Mouse (Mus musculus): Measurements from ENCODE around the gene Twnk. TPM values are rescaled to one million over a fixed set of nuclear protein-coding genes. Genes with fewer than 3 reads are reported as not detected.

Twnk gene
- polyA plus RNA-seq (2016; fragmentation: Nextera tagmentation; extraction: Ambion mirVana), result 24.4 and 27.0 TPM in 2 replicates

- Histone ChIP-seq H3K27ac (peak within 1 kb of the TSS; percentile 88), H3K36me3 (peaks cover 57% of the 10 kb centered on the region), H3K27me3 (ENCODE audit: insufficient read depth, poor library complexity, severe bottlenecking) (no peaks in the 10 kb centered on the region), H3K4me1 (peaks cover 24% of the 10 kb centered on the region), H3K4me3 (peak within 1 kb of the TSS; percentile 91), H3K9me3 (no peaks in the 10 kb centered on the region)
- 12% methylated on average over 16 of the region's 16 CpGs for WGBS
- no peak for DNase-seq (ENCODE audit: low spot score)
These were observed at the start of gene Twnk for GRCm38 (mm10) chr19:45005444-45005843. Gene Twnk (plus strand): TSS chr19:45005663.

GRCm38 (mm10) chr19:44959633-44960032 is 45.8 kb upstream of the Twnk start:
- H3K4me3 ChIP-seq, result no peak overlapping the region
- DNase-seq (ENCODE audit: low spot score), result no peak
- H3K4me1 ChIP-seq, result no peaks in the 10 kb centered on the region
- peaks cover 94% of the 10 kb centered on the region for H3K36me3 ChIP-seq
- no peak overlapping the region for H3K27ac ChIP-seq
- WGBS, result 95% methylated on average over 2 of the region's 2 CpGs
- no peaks in the 10 kb centered on the region for H3K9me3 ChIP-seq
- no peaks in the 10 kb centered on the region for H3K27me3 ChIP-seq (ENCODE audit: insufficient read depth, poor library complexity, severe bottlenecking)

- Histone ChIP-seq H3K4me3 (no peak overlapping the region), H3K9me3 (no peaks in the 10 kb centered on the region), H3K27ac (no peak overlapping the region), H3K4me1 (no peaks in the 10 kb centered on the region), H3K27me3 (ENCODE audit: insufficient read depth, poor library complexity, severe bottlenecking) (no peaks in the 10 kb centered on the region), H3K36me3 (peaks cover 95% of the 10 kb centered on the region)
- WGBS, result 98% methylated on average over 1 of the region's 1 CpGs
- no peak for DNase-seq (ENCODE audit: low spot score)
These were observed 39.5 kb upstream of the Twnk start for GRCm38 (mm10) chr19:44965978-44966377.

DNA sequence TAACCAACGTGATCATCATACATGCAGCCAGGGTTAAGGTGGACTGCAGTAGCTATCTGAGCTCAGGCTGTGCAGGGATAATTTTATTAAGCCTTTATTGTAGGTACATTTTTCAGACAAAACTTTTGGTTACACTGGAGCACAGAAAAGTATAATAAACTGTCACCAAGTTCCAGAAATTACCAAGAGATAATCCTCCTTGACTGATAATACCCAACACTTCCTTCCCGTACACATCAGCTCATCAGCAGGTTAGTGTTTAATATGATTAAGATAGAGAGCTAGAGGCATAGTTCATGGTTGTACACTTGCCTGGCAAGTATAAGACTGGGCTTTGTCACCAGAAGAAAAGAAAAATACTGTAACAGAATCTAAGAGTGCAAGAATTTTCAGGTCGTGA is 37.1 kb upstream of the Twnk start:
- Histone ChIP-seq H3K4me1 (no peaks in the 10 kb centered on the region), H3K9me3 (no peaks in the 10 kb centered on the region), H3K4me3 (no peak overlapping the region), H3K27ac (no peak overlapping the region), H3K27me3 (ENCODE audit: insufficient read depth, poor library complexity, severe bottlenecking) (no peaks in the 10 kb centered on the region), H3K36me3 (peaks cover 96% of the 10 kb centered on the region)
- no peak for DNase-seq (ENCODE audit: low spot score)
- WGBS, result 86% methylated on average over 3 of the region's 3 CpGs

- Histone ChIP-seq H3K9me3 (no peaks in the 10 kb centered on the region), H3K27me3 (ENCODE audit: insufficient read depth, poor library complexity, severe bottlenecking) (no peaks in the 10 kb centered on the region), H3K4me1 (no peaks in the 10 kb centered on the region), H3K36me3 (peaks cover 100% of the 10 kb centered on the region), H3K27ac (no peak overlapping the region), H3K4me3 (no peak overlapping the region)
- DNase-seq (ENCODE audit: low spot score), result peak; percentile 50
- WGBS, result 86% methylated on average over 6 of the region's 6 CpGs
These were observed 28.8 kb upstream of the Twnk start for GRCm38 (mm10) chr19:44976636-44977035.

DNA sequence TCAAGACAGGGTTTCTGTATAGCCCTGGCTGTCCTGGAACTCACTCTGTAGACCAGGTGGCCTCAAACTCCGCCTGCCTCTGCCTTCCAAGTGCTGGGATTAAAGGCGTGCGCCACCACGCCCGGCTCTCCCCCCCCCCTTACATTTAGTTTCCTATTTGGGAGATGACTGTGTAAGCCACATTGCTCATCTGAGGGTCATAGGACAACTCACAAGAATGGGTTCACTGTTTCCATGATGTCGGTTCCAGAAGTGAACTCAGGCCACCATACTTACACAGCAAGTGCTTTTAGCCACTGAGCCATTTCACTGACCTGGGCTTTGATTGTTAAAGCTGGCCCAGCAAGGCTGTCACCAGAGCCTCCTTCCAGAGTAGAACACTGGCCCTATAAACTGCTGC is 28.3 kb upstream of the Twnk start:
- H3K4me3 ChIP-seq, result no peak overlapping the region
- H3K27ac ChIP-seq, result no peak overlapping the region
- no peaks in the 10 kb centered on the region for H3K9me3 ChIP-seq
- no peaks in the 10 kb centered on the region for H3K4me1 ChIP-seq
- no peaks in the 10 kb centered on the region for H3K27me3 ChIP-seq (ENCODE audit: insufficient read depth, poor library complexity, severe bottlenecking)
- WGBS, result 86% methylated on average over 6 of the region's 6 CpGs
- peak; percentile 60 for DNase-seq (ENCODE audit: low spot score)
- H3K36me3 ChIP-seq, result peaks cover 100% of the 10 kb centered on the region

DNA sequence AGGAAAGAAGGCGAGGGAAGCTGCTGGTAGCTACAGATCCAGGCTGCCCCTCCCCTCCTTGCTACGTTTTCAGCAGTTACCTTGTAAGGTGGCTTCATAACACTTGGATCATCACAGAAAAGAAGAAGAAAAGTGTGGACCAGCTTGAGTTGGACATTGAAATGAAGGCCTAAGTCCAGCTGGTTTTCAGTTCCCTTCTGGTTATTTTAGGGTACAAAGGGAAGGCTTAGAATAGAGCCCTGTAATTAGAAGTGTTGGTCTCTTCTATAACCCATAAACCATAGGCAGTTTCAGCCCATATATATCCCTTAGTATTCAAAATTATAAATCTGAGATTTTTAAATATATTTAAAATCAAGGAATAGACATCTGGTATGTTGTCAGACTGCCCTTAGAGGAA is 24.7 kb upstream of the Twnk start:
- peaks cover 72% of the 10 kb centered on the region for H3K36me3 ChIP-seq
- H3K4me1 ChIP-seq, result peaks cover 4% of the 10 kb centered on the region; the same call in 1 of the 2 replicates
- no peaks in the 10 kb centered on the region for H3K27me3 ChIP-seq (ENCODE audit: insufficient read depth, poor library complexity, severe bottlenecking)
- no peaks in the 10 kb centered on the region for H3K9me3 ChIP-seq
- H3K27ac ChIP-seq, result no peak overlapping the region
- DNase-seq (ENCODE audit: low spot score), result no peak
- no peak overlapping the region for H3K4me3 ChIP-seq
- 87% methylated on average over 2 of the region's 2 CpGs for WGBS

GRCm38 (mm10) chr19:44982477-44983115 is 22.9 kb upstream of the Twnk start:
- 84% methylated on average over 7 of the region's 7 CpGs for WGBS
- H3K27ac ChIP-seq, result no peak overlapping the region
- H3K9me3 ChIP-seq, result no peaks in the 10 kb centered on the region
- no peak overlapping the region for H3K4me3 ChIP-seq
- H3K36me3 ChIP-seq, result peaks cover 54% of the 10 kb centered on the region
- H3K27me3 ChIP-seq (ENCODE audit: insufficient read depth, poor library complexity, severe bottlenecking), result no peaks in the 10 kb centered on the region; the same call in 1 of the 2 replicates
- no peak for DNase-seq (ENCODE audit: low spot score)
- peaks cover 7% of the 10 kb centered on the region; the same call in 1 of the 2 replicates for H3K4me1 ChIP-seq

DNA sequence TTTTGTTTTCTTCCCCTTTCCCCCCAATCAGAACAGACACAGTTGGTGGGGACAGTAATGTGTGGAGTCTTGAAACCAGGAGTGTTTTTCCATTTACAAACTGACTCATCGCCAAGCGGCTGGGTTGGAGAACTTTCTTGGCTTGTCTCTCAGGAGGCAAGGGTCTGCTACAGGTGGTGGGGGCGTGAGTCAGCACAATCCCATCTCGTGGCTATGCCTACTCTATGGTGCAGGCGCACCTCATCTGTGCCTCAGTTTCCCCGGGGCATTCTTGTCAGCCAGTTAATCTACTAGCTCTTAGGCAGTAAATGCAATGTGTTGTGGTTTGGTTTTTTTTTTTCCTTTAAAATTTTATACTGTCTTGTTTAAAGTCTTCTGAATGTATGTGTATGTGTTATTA is 22.1 kb upstream of the Twnk start:
- H3K27me3 ChIP-seq (ENCODE audit: insufficient read depth, poor library complexity, severe bottlenecking), result no peaks in the 10 kb centered on the region; the same call in 1 of the 2 replicates
- DNase-seq (ENCODE audit: low spot score), result no peak
- H3K4me3 ChIP-seq, result no peak overlapping the region
- 92% methylated on average over 6 of the region's 6 CpGs for WGBS
- H3K36me3 ChIP-seq, result peaks cover 46% of the 10 kb centered on the region
- H3K4me1 ChIP-seq, result peaks cover 8% of the 10 kb centered on the region; the same call in 1 of the 2 replicates
- H3K9me3 ChIP-seq, result no peaks in the 10 kb centered on the region
- H3K27ac ChIP-seq, result no peak overlapping the region

- H3K4me3 ChIP-seq, result no peak overlapping the region
- H3K4me1 ChIP-seq, result peaks cover 19% of the 10 kb centered on the region
- H3K27me3 ChIP-seq (ENCODE audit: insufficient read depth, poor library complexity, severe bottlenecking), result peaks cover 3% of the 10 kb centered on the region; the same call in 1 of the 2 replicates
- H3K27ac ChIP-seq, result no peak overlapping the region
- DNase-seq (ENCODE audit: low spot score), result no peak
- 92% methylated on average over 4 of the region's 4 CpGs for WGBS
- peaks cover 36% of the 10 kb centered on the region for H3K36me3 ChIP-seq
- no peaks in the 10 kb centered on the region for H3K9me3 ChIP-seq
These were observed 21.0 kb upstream of the Twnk start for GRCm38 (mm10) chr19:44984420-44984819.

- 51% methylated on average over 5 of the region's 5 CpGs for WGBS
These were observed 20.1 kb upstream of the Twnk start for GRCm38 (mm10) chr19:44985159-44985988.

DNA sequence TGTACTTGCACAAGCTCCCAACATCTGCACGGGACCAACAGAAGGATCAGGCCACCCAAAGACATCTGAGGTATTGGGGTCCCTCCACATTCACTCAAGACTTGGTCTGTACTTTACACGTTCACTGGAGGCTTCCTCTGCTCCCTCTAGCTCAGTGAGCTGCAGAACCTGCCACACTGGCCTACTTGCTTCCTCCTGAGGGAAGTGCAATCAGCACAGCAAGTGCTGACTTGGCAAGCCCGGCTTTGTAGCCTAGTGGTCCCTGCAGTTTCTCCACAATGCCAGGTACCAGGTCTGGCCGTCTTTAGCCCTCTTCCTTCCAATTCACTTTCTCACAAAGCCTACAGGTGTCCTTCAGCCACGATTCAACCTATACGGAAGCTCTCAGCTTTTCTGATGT is 18.5 kb upstream of the Twnk start:
- no peak overlapping the region for H3K27ac ChIP-seq
- WGBS, result 61% methylated on average over 6 of the region's 6 CpGs
- H3K4me3 ChIP-seq, result no peak overlapping the region
- H3K4me1 ChIP-seq, result peaks cover 43% of the 10 kb centered on the region
- no peak for DNase-seq (ENCODE audit: low spot score)
- peaks cover 20% of the 10 kb centered on the region; the same call in 1 of the 2 replicates for H3K27me3 ChIP-seq (ENCODE audit: insufficient read depth, poor library complexity, severe bottlenecking)
- peaks cover 10% of the 10 kb centered on the region for H3K36me3 ChIP-seq
- no peaks in the 10 kb centered on the region for H3K9me3 ChIP-seq

More at GRCm38 (mm10) chr19:44985159-44985988, 20.1 kb upstream of the Twnk start:
- H3K4me3 ChIP-seq, result no peak overlapping the region
- peaks cover 28% of the 10 kb centered on the region for H3K4me1 ChIP-seq
- H3K27me3 ChIP-seq (ENCODE audit: insufficient read depth, poor library complexity, severe bottlenecking), result peaks cover 12% of the 10 kb centered on the region; the same call in 1 of the 2 replicates
- H3K9me3 ChIP-seq, result no peaks in the 10 kb centered on the region
- DNase-seq (ENCODE audit: low spot score), result no peak
- peaks cover 26% of the 10 kb centered on the region for H3K36me3 ChIP-seq
- H3K27ac ChIP-seq, result no peak overlapping the region

DNA sequence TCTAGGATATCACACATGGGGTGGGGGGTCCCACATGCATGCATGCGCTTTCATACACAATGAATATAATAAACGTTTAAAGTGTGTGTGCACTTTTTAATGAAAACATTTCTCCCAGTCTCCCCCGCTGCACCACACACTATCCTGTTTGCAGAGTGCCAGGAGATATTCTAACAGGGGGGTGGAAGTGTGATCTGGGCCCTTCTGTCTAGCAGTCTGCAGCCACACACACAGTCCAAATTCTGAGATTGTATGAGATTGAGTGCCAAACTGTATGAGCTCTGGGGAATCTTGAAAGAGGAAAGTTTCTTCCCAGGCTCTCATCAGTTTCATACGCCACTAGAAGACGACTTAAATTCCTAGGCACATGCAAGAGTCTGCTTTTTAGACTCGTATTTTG is 17.6 kb upstream of the Twnk start:
- Histone ChIP-seq H3K36me3 (peaks cover 8% of the 10 kb centered on the region; the same call in 1 of the 2 replicates), H3K27ac (no peak overlapping the region), H3K4me3 (no peak overlapping the region), H3K9me3 (no peaks in the 10 kb centered on the region), H3K4me1 (peaks cover 51% of the 10 kb centered on the region), H3K27me3 (ENCODE audit: insufficient read depth, poor library complexity, severe bottlenecking) (peaks cover 20% of the 10 kb centered on the region; the same call in 1 of the 2 replicates)
- 67% methylated on average over 6 of the region's 6 CpGs for WGBS
- no peak for DNase-seq (ENCODE audit: low spot score)
